ENCODE assay signal across 8 mouse cellular contexts in genomic region chr5:135963280-135963627, GRCm38 (mm10). TPM values are rescaled to one million over a fixed set of nuclear protein-coding genes. Genes with fewer than 3 reads are reported as not detected.
DNase-seq lines count a peak whose midpoint lies in the region; ATAC-seq and TF ChIP-seq lines count a peak whose summit lies in the region.

No protein-coding gene starts in this region.

- no peak for ATAC-seq in heart, embryonic 11.5 days (replicated peaks; ENCODE audit: insufficient number of reproducible peaks, low FRiP score, low TSS enrichment)
- ATAC-seq in forebrain, embryonic 12.5 days (ENCODE audit: low FRiP score): no peak
- ATAC-seq in liver, embryonic 14.5 days (ENCODE audit: insufficient read depth): no peak

- H3K4me3 ChIP-seq in heart, embryonic 11.5 days (ENCODE audit: low read depth, low read length): peak overlapping the region; percentile 63
- peak overlapping the region; percentile 88 for H3K4me3 ChIP-seq in E14TG2a.4 (replicated peaks; ENCODE audit: low read length)
- H3K4me3 ChIP-seq in forebrain, embryonic 12.5 days (replicated peaks): peak overlapping the region; percentile 59
- peak overlapping the region; percentile 59 to 73 for H3K4me3 ChIP-seq in liver, embryonic 14.5 days (ENCODE audit: insufficient read depth in 1 of 2, low read depth in 2 of 2, low read length in 2 of 2)

- no peaks in the 10 kb centered on the region for H3K36me3 ChIP-seq in heart, embryonic 11.5 days (ENCODE audit: control insufficient read depth, insufficient read depth, low read length)
- peaks cover 12% of the 10 kb centered on the region for H3K36me3 ChIP-seq in E14TG2a.4 (ENCODE audit: insufficient read depth, low read length)
- H3K36me3 ChIP-seq in forebrain, embryonic 12.5 days (replicated peaks): no peaks in the 10 kb centered on the region
- H3K36me3 ChIP-seq in liver, embryonic 14.5 days (replicated peaks; ENCODE audit: control insufficient read depth, insufficient read depth, low read depth): no peaks in the 10 kb centered on the region

- H3K4me2 ChIP-seq in heart, embryonic 11.5 days: peak overlapping the region; percentile 98
- H3K4me2 ChIP-seq in forebrain, embryonic 12.5 days: peak overlapping the region; percentile 83
- peak overlapping the region; percentile 100 for H3K4me2 ChIP-seq in liver, embryonic 14.5 days (ENCODE audit: low read depth)

- peak overlapping the region; percentile 92 for H3K9ac ChIP-seq in heart, embryonic 11.5 days (ENCODE audit: low read depth, low read length)
- H3K9ac ChIP-seq in forebrain, embryonic 12.5 days: peak overlapping the region; percentile 88
- H3K9ac ChIP-seq in liver, embryonic 14.5 days (replicated peaks): peak overlapping the region; percentile 71

- H3K27me3 ChIP-seq in heart, embryonic 11.5 days (ENCODE audit: control insufficient read depth, insufficient read depth, low read length): 0 out of 2 replicates have a peak, but pooled peaks cover 5% of the 10 kb centered on the region
- H3K27me3 ChIP-seq in E14TG2a.4 (ENCODE audit: insufficient read depth, low read length): no peaks in the 10 kb centered on the region
- peaks cover 12% of the 10 kb centered on the region for H3K27me3 ChIP-seq in forebrain, embryonic 12.5 days
- no peaks in the 10 kb centered on the region; the same call in 1 of the 2 replicates for H3K27me3 ChIP-seq in liver, embryonic 14.5 days (ENCODE audit: control insufficient read depth, insufficient read depth, low read length)

- H3K9me3 ChIP-seq in heart, embryonic 11.5 days (replicated peaks; ENCODE audit: control insufficient read depth, low read length): no peaks in the 10 kb centered on the region
- peaks cover 2% of the 10 kb centered on the region; the same call in 1 of the 2 replicates for H3K9me3 ChIP-seq in E14TG2a.4 (ENCODE audit: low read length)
- no peaks in the 10 kb centered on the region for H3K9me3 ChIP-seq in forebrain, embryonic 12.5 days
- no peaks in the 10 kb centered on the region for H3K9me3 ChIP-seq in liver, embryonic 14.5 days (ENCODE audit: control insufficient read depth, low read length)

- WGBS in heart, embryonic 11.5 days (ENCODE audit: insufficient replicate concordance): 2% methylated on average over 6 of the region's 6 CpGs
- 0% methylated on average over 6 of the region's 6 CpGs for WGBS in forebrain, embryonic 12.5 days
- 13% methylated on average over 6 of the region's 6 CpGs for WGBS in liver, embryonic 14.5 days (ENCODE audit: insufficient replicate concordance)

- TF ChIP-seq CTCF in E14TG2a.4 (conservative IDR thresholded peaks at IDR 0.05; ENCODE audit: low read length): no peak
- TF ChIP-seq CTCF in liver, embryonic 14.5 days (IDR thresholded peaks at IDR 0.05; ENCODE audit: low read depth): no peak

- no peak for DNase-seq in heart, adult 8-10 months (ENCODE audit: low spot score)
- no peak for DNase-seq in liver, embryonic 14.5 days (ENCODE audit: low read depth in 3 of 3, low spot score in 3 of 3)
- no peak for DNase-seq in right cerebral cortex, adult 18-20 months
- DNase-seq in cerebellum, postnatal 10 days: no peak
- DNase-seq in layer of hippocampus, postnatal 25 days (ENCODE audit: extremely low spot score in 1 of 2, low spot score in 1 of 2): no peak

- peak overlapping the region; percentile 95 for H3K27ac ChIP-seq in heart, embryonic 11.5 days (ENCODE audit: low read depth, low read length)
- H3K27ac ChIP-seq in forebrain, embryonic 12.5 days: peak overlapping the region; percentile 95
- peak overlapping the region; percentile 99 for H3K27ac ChIP-seq in liver, embryonic 14.5 days

- peaks cover 12% of the 10 kb centered on the region; the same call in 1 of the 2 replicates for H3K4me1 ChIP-seq in heart, embryonic 11.5 days (ENCODE audit: control insufficient read depth, insufficient read depth, low read length)
- H3K4me1 ChIP-seq in E14TG2a.4 (replicated peaks; ENCODE audit: low read depth, low read length): peaks cover 76% of the 10 kb centered on the region
- H3K4me1 ChIP-seq in forebrain, embryonic 12.5 days: peaks cover 17% of the 10 kb centered on the region
- peaks cover 31 to 34% of the 10 kb centered on the region in 2 experiments for H3K4me1 ChIP-seq in liver, embryonic 14.5 days (replicated peaks; ENCODE audit: control insufficient read depth in 2 of 2, insufficient read depth in 2 of 2, low read length in 1 of 2)

- no peak for TF ChIP-seq EP300 in liver, embryonic 14.5 days (IDR thresholded peaks at IDR 0.05; ENCODE audit: low read depth)

RNA-seq across cellular contexts. Expression of gene Ssc4d, which starts 11.1 kb away (rescaled TPM):
- 0.93 and 2.3 TPM in 2 replicates for polyA plus RNA-seq in heart, embryonic 11.5 days (2014; fragmentation: Nextera tagmentation; extraction: Ambion mirVana)
- under 1 TPM in 3 of 4 experiments, not detected in 1; 0.44 to 0.53 (median 0.46) TPM for total RNA-seq in heart, adult 8-10 months (2022)
- 1.1 and 1.7 TPM in 2 replicates for polyA plus RNA-seq in forebrain, embryonic 12.5 days (2016; fragmentation: Nextera tagmentation; extraction: Ambion mirVana)
- 2.3 and 2.8 TPM in 2 replicates for polyA plus RNA-seq in liver, embryonic 14.5 days (2012; rRNA removed)
- 1.5 and 2.1 TPM in 2 replicates for polyA plus RNA-seq in liver, embryonic 14.5 days (2014; fragmentation: Nextera tagmentation; extraction: Ambion mirVana)
- 1 to 10 TPM in 1 of 2 experiments, under 1 TPM in 1; 0.77 to 1.3 TPM for total RNA-seq in layer of hippocampus, postnatal 25 days (2021)

RNA-seq across cellular contexts. Expression of gene Zp3, which starts 16.6 kb away (rescaled TPM):
- 0.16 TPM in 1 of 2 replicates, not detected in the other for polyA plus RNA-seq in heart, embryonic 11.5 days (2014; fragmentation: Nextera tagmentation; extraction: Ambion mirVana)
- not detected for total RNA-seq in heart, adult 8-10 months (2022)
- polyA plus RNA-seq in forebrain, embryonic 12.5 days (2016; fragmentation: Nextera tagmentation; extraction: Ambion mirVana): 0.28 TPM in 1 of 2 replicates, not detected in the other
- polyA plus RNA-seq in liver, embryonic 14.5 days (2012; rRNA removed): 0.03 TPM in 1 of 2 replicates, not detected in the other
- not detected in 2 replicates for polyA plus RNA-seq in liver, embryonic 14.5 days (2014; fragmentation: Nextera tagmentation; extraction: Ambion mirVana)
- total RNA-seq in layer of hippocampus, postnatal 25 days (2021): not detected

RNA-seq across cellular contexts. Expression of gene Ywhag, which starts 28.8 kb away (rescaled TPM):
- 103 and 108 TPM in 2 replicates for polyA plus RNA-seq in heart, embryonic 11.5 days (2014; fragmentation: Nextera tagmentation; extraction: Ambion mirVana)
- total RNA-seq in heart, adult 8-10 months (2022): 100 to 1,000 TPM; 265 to 313 (median 289) TPM
- 410 and 460 TPM in 2 replicates for polyA plus RNA-seq in forebrain, embryonic 12.5 days (2016; fragmentation: Nextera tagmentation; extraction: Ambion mirVana)
- polyA plus RNA-seq in liver, embryonic 14.5 days (2012; rRNA removed): 21.7 and 25.9 TPM in 2 replicates
- 26.3 and 30.1 TPM in 2 replicates for polyA plus RNA-seq in liver, embryonic 14.5 days (2014; fragmentation: Nextera tagmentation; extraction: Ambion mirVana)
- 1,000 to 10,000 TPM; 1,286 to 1,307 TPM for total RNA-seq in layer of hippocampus, postnatal 25 days (2021)

RNA-seq across cellular contexts. Expression of gene Dtx2, which starts 31.3 kb away (rescaled TPM):
- polyA plus RNA-seq in heart, embryonic 11.5 days (2014; fragmentation: Nextera tagmentation; extraction: Ambion mirVana): 24.7 and 27.2 TPM in 2 replicates
- total RNA-seq in heart, adult 8-10 months (2022): 1 to 10 TPM; 6.0 to 7.3 (median 6.8) TPM
- polyA plus RNA-seq in forebrain, embryonic 12.5 days (2016; fragmentation: Nextera tagmentation; extraction: Ambion mirVana): 29.7 and 32.9 TPM in 2 replicates
- 3.4 and 5.0 TPM in 2 replicates for polyA plus RNA-seq in liver, embryonic 14.5 days (2012; rRNA removed)
- polyA plus RNA-seq in liver, embryonic 14.5 days (2014; fragmentation: Nextera tagmentation; extraction: Ambion mirVana): 5.1 and 5.4 TPM in 2 replicates
- 1 to 10 TPM; 7.8 to 8.2 TPM for total RNA-seq in layer of hippocampus, postnatal 25 days (2021)
